Mouse (Mus musculus) cerebellum, postnatal 14 days (tissue): ENCODE measurements around the gene Ankrd2.
A peak's percentile ranks its signal among the peaks of the same experiment; 100 is the strongest.
"Not testable (repeated sequence)": the region's sequence is repeated elsewhere in the genome, so short reads cannot be mapped to it uniquely, and the experiment has no call there.

Source experiments
- DNase-seq, 2 experiments: peaks; one replicate each; pipeline ENCODE4 v3.0.0; 2021; ENCODE audit warnings: mixed read lengths in 2 of 2

Ankrd2 gene

DNA sequence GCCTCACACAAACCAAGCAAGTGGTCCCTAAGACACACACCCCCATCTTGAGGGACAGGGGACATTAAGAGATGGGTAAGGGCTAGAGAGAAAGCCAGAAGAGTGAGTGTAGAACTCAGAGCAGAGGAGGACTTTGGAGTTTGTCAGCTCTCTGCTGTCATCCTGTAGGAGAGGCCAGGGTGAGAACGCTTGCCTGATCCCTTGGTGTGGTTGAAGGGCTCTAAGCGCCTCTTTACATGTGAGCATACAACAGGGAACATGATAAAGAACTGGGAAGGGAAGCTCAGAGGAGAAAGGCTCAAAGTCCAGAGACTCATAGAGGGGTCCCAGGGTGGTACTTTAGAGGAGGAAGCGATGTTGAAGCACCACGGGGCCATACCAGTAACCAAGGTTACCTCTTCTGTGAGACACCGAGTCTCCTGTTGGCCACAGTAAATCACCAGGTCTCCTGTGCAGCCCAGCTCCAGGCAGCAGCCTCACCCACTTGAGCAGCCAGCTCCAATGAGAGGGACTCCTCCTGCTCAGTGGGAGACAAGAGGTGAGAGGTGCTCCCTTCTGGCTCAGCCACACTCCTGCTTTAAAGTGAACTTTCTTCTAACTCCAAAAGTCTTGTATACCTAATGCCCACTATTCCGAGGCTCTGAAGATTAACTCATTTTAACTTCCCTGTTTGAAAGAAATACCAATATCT lies 21.1 kb downstream of the Ankrd2 start:
- DNase-seq, result no peak

DNA sequence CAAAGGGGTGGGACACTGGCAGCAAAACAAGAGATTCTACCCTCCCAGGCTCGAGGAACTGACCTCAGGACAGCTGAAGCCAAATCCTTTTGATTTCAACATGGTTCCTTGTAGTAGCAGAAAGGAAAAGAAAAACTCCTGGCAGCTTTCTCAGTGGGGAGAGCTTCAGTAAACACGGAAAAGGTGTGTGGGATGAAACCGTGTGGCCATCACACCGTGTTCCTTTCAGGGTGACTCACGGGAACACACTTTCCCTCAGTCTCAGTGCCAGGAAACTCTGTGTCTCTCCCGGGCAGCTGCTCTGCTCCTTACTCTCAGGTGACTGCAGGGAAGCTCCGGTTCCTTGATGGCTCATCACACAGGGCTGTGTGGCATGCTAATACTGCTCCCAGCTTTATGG lies 22.6 kb downstream of the Ankrd2 start:
- no peak for DNase-seq

DNA sequence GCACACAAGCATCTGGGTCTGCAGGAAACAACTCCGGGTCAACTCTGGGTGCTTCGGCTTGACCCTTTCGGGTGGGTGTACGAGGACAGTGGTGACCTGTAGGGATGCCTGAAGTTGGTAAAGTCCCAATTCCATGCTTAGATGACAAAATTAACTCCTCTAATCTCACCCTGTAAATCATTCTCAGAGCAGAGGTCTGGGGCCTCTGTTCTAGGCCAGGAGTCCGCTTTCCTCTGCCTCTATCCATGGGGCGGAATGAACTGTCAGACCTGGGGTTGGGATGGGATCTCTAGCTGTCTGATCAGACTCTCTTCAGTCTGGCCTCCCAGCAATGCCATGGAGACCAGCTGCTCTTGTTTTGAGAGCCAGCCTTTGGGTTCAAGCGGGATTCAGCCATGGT lies 25.6 kb downstream of the Ankrd2 start:
- DNase-seq, result no peak

DNA sequence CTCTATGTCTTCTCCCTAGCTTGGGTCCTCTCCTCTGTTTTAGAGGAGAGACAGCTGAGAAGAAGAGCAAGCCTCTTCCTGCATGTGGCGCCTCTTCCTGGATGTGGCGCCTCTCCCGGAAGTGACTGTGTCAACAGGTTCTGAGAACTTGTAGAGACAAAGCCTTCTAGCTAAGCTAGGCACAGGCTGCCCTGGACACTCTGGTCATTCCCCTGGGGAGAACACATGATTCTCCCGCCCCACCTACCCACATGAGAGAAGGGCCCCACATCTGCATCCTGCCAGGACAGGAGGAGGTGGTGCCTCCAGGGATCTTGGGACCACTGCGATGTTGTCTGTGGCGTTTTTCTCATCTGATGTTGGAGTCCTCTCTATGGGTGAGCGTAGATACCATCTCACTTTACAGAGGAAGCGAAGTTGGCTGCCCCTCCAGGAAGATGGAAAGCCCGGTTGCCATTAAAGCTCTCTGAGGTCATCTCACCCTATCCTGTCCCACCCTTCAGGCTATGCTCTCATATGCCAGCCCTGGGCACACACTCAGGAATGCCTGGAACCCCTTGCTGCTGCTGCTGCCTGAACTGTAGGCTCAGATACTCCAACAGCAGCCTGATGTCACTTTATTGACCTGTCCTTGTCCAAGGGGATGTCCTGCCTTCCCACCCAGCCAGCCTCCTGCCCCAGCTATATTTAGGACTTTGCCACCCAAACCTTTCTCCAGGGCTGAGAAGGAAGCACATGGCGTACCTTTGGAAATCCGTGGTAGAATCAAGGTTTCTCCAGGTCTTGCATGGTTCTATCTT lies 32.8 kb downstream of the Ankrd2 start:
- no peak for DNase-seq

DNA sequence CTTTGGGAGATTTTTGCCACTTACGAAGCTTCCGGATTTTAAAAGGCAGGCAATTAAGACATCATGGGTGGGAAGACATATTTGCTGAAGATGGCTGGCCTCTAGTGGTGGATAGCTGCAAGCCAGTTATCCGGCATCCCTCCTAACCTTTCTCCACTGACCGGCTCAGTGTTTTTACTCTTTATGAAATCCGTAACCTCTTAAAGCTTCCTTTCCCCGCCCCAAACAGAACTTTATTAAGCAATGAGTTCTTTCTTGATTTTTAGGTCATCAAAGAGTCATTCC lies 33.4 kb downstream of the Ankrd2 start:
- DNase-seq, result peak; percentile 54 to 59

DNA sequence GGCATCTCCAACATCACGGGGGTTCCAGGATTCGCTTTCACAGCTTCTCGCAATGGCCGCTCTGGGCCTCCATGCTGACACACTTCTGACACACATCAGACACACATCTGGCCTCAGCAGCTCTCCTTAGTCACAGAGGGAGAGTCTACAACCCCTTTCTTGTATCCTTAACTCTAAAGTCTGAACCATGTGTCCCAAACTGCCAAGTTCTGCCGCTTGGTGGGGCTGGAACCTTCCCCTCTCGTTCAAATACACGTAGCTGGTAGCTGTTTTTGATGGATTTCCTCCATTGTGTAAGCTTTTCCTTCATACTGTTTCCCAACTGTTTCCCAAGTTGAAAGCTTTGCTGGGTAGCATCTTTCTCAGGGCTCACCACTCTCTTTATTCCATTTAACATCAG lies 35.4 kb downstream of the Ankrd2 start:
- no peak for DNase-seq

DNA sequence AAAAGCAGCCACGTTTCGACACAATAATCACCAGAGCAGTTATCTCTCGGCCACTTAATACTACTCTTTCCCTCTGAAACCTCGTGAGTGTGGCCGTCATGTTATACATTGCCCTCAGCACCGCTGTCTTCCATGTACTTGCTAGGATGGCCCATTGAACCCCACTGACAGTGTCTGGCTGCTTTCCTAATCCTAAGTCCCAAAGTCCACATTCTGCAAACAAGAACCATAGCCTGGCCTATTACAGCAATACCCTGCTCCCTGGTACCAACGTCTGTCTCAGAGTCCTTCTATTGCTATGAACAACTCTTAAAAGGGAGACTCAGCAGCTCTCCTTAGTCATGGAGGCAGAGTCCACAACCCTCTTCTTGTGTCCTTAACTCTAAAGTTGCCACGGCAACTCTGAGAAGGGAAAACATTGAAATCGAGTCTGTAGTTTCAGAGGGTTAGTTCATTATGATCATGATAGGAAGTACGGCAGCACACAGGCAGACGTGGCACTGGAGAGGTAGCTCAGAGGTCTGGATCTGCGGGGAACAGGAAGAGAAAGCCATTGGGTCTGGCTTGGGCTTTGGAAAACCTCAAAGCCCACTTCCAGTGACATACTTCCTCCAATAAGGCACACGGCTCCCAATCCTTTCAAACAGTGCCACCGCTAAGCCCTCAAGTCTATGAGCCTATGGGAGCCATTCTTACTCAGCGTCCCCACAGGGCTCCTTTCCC lies 36.2 kb downstream of the Ankrd2 start:
- no peak for DNase-seq

DNA sequence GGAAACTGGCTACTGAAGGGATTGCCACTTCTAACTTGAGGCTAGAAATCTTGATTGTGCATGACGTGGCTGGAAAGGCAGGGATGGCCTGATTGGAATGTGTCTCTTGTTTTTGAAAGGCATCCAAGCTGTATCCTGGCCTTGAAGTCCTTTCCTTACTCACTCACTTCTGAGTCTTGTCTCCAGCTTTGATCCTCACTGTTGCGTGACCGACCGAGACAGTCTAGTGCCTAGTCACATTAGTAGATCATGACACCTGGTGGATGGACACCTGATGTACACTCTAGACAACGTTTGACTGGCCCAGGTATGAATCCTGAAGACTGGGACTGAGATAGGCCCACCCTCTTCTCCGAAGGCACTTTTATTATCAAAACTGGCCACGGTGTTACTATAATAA lies 37.0 kb downstream of the Ankrd2 start:
- DNase-seq, result peak; percentile 36 to 43

DNA sequence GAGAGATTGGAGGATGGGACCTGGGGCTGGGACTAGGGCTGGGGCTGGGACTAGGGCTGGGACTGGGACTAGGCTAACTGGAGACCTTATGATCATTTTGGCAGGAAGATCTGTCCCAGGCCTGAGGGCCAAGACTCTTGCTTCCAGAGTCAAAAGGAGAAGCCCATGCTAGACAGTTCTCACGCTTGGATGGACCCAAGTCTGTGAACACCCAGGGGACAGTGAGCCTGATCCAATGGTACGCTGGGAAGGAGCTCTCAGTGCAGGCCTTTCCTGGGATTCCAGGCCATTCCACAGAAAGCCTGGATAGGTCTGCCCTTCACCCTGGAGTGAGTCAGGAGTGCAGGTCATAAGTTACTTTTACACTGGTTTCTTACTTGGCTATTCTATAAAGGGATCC lies 39.3 kb downstream of the Ankrd2 start:
- DNase-seq, result no peak

DNA sequence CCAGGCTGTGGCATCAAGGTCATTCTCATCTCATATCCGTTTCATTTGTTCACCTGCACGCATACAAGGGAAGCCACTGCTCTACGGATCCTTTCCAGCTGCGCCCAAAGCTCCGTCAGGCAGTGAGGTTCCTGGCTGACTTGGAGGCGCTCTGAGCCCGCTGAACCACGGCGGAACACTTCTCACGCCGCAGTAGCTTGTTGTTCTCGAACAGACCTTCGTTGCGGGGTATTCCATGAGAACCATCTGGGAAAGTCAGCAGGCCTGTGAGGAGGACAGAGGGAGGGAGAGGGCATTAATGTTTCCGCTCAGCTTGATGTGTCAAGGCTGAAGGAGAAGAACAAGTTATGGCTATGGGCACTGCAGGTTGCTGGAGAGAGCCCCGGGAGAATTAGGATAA lies 40.2 kb downstream of the Ankrd2 start:
- DNase-seq, result no peak

DNA sequence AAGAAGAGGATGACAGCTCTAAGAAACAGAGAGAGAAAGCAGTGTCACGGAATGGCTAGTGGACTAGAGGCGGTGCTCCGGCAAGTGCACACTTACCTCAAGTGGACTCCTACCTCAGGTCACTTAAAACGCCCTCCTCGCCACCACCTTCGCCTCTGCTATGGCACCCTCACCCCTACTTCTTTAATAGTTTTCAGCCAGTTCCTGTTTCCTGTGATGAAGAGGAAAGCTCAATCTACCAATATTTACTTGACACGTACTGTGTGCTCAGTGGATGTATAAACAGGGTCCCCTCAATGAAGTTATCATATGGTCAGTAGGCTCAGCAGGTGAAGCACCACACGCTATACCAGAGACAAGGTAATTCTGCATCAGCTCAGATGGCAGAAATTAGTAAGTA lies 42.8 kb downstream of the Ankrd2 start:
- DNase-seq, result no peak

DNA sequence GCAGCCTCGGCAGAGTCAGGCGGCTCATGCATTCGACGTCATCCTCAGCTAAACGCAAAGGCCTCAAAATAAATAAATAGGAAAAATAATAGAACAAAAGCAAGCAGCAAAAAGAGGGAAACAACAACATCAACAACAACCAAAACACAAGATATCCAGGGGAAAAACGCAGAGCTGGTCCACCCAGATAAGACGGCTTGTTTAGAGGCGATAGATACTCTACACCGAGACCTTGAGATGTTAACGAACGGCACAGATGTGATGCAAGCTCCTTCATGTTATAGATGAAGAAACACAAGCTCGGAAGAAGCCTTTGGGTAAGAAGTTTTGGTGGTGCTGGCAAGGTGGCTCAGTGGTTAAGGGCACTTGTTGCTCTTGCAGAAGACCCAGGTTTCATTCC lies 43.2 kb downstream of the Ankrd2 start:
- no peak for DNase-seq

DNA sequence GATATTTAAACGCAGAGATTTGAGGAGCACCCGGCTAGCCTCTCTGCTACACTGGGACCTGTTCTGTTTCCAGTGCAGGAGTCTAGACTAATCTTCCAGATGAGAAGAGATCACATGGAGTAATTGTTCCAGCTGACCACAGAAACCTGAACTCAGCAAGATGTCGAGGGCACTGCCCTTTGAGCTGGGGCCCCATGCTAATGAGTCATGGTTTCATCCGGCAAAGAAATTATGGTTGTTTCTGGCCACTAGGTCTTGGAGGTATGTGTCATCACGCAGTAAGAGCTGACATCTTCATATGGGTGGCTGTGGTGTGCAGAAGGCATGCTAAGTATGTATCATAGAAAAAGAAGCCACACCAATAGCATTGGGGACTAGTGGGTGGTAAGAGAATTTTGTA lies 44.1 kb downstream of the Ankrd2 start:
- no peak for DNase-seq

DNA sequence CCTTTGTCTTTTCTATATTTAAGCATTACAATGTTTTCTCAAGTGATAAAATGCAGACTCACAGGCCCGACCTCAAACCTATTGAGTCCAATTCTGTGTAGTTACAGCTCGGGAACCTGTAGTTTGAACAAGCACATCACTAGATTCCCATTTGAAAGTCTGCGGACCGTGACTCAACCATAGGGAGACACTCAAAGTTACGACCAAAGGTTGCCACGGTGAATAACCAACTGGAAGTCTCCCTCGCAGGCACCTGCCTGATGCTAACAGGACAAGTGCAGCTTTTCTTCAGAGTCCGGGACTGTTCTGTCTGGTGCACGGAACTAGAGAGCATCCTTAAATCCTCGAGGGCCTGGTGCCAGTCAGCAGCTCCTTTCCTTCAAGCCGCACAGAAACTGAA lies 44.7 kb downstream of the Ankrd2 start:
- DNase-seq, result no peak

DNA sequence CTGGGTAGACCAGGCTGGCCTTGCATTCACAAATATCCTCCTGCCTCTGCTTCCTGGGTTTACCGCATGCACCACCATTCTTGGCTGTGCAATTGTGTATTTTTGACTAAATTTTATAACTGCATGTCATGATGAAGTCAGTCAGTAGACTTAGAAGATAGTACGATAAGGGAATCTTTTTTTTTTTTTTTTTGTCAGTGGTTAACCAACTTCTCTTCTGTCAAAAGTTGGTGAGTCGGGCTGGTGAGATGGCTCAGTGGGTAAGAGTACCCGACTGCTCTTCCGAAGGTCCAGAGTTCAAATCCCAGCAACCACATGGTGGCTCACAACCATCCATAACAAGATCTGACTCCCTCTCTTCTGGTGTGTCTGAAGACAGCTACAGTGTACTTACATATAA lies 45.8 kb downstream of the Ankrd2 start:
- DNase-seq, result not testable (repeated sequence)

DNA sequence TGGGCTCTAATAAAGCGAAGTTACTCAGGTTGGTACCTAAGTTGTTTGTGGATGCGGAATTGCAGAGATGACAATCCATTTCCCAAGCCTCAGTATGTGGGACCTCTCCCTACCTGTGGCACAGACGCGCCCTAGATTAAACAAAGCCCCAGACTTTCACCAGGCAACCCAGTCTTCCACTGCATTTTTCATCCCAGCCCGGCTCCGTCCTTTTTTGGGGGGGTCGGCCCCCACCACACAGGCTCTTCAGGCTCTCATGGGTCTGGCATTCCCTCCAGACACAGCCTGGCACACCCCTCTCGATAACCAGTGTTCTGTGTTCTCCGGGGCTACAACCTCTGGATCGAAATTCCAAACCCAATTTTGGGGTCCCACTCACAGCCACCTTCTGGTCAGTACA lies 49.9 kb downstream of the Ankrd2 start:
- DNase-seq, result no peak

DNA sequence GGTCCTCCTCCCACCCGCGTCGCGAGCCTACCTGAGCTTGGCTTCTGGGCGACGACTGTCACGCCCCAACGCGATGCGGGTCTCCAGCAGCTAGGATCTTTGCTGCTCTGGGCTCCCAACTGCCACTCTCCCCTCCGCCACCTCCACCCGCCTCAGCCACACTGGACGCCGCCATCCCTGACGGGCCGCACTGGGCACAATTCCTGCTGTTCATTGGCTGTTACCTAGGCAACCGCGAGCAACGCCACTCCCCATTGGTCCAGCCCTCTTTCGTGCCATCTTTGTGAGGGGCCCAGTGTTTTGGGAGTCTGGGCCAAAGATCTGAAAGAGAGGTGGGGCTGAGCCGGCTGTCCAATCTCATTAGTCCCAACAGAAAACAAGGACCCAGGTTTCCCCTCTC lies 50.4 kb downstream of the Ankrd2 start, which contains the start of gene Morn4:
Gene Morn4 (minus strand): TSS at position 192 of the 400 bp plus-strand sequence.
- DNase-seq, result peak; percentile 97

DNA sequence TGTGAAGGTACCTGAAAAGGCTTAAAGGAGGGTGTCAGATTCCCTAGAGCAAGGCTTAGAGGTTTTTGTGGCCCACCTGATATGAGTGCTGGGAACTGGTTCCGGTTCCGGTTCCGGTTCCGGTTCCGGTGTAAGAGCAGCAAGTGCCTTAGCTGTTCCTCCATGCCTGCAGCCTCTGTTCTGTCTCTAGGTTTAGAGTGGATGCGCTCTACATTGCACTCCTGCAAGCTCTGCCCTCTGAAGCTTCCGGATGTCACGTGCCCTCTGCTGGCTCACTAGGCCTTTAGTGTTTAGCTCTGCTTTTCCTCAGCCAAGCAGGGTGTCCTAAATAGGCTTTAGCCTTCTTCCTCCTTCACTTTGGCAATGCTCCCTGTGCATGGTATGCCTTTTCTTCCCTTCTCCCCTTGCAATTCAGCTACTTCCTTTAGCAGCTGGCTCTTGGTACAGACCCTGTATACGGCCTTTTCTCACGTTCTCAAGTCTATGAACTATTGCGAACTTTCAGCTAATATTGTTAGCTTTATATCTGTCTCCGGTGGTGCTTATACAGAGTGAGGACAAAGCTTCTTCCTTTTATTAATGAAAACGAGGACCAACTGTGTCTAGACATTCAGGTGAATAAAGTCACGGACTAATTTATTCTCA lies 53.4 kb downstream of the Ankrd2 start:
- peak; percentile 59 to 64 for DNase-seq

DNA sequence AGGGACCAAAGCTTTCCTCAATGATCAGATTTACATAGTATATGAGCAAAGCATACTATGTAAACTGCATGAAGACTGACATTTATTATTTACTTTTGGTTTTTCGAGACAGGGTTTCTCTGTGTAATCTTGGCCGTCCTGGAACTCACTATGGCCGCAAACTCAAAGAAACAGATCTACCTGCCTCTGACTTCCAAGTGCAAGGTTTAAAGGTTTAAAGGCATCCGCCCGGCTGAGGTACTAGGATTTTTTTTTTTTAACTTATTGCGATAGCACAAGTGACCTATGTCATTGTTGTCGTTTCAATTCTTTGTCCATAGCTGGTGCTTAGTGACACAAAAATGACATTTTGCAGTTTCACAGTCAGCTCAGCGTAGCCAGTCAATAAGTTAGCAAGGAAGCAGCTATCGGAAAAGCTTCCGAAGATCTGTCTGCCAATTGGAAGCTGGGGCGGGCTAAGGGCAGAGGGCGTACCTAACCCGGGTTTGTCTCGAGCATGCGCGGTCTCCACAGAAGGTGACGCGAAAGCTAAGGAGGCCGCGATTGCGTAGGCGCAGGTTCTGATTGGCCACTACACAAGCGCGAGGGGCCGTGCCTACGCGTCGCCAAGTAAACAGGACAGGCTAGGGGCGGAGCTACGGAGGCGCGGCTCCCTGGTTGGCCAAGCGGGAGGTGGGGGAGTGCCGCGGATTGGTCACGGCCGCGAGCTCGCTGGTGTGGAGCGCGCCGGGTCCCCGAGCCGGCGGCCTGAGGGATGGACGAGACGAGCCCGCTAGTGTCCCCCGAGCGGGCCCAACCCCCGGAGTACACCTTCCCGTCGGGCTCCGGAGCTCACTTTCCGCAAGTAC lies 54.2 kb downstream of the Ankrd2 start, which contains the start of gene Pi4k2a:
Gene Pi4k2a (plus strand): TSS at position 723 of the 848 bp plus-strand sequence.
- DNase-seq, result peak; percentile 98

DNA sequence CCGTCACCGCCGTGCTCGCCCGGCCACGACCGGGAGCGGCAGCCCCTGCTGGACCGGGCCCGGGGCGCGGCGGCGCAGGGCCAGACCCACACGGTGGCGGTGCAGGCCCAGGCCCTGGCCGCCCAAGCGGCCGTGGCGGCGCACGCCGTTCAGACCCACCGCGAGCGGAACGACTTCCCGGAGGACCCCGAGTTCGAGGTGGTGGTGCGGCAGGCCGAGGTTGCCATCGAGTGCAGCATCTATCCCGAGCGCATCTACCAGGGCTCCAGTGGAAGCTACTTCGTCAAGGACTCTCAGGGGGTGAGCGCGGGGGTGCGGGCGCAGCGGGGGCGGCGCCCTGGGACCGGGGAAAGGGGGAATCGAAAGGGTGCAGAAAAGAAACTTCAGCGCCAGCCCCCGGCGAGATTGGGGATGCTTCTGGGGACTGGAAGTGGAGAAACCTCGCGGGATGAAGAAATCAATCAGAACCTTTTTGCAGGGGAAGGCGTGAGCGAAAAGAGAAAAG lies 54.9 kb downstream of the Ankrd2 start:
- DNase-seq, result peak in 1 of 2 experiments; percentile 55
